Mouse (Mus musculus) brain, embryonic 14.5 days (tissue): ENCODE data around the gene Mpp2.

Experiments used
- CTCF ChIP-seq: fragments of 200-500 bp; IDR thresholded peaks from 2 replicates; pipeline ENCODE4 v1.5.1; 2012; ENCODE audit warnings: inconsistent platforms, mild to moderate bottlenecking, moderate library complexity, borderline replicate concordance; ENCODE audit not compliant: insufficient read depth, insufficient read length; ENCODE audit errors: extremely low read depth
- POLR2A ChIP-seq: fragments of 200-500 bp; IDR thresholded peaks from 2 replicates; pipeline ENCODE4 v1.6.1; 2012; ENCODE audit warnings: mild to moderate bottlenecking, inconsistent platforms, borderline replicate concordance; ENCODE audit not compliant: poor library complexity, insufficient read depth, insufficient read length, severe bottlenecking; ENCODE audit errors: extremely low read depth

GRCm38 (mm10) chr11:102084159-102084558 lies 4.2 kb downstream of the Mpp2 start:
- TF ChIP-seq CTCF (no peak), POLR2A (no peak)
